Mouse (Mus musculus) CH12.LX (cell line): ENCODE measurements around the gene Rnf213. TPM values are rescaled to one million over a fixed set of nuclear protein-coding genes. Genes with fewer than 3 reads are reported as not detected.

Experiments
- DNase-seq: peaks from one replicate; pipeline ENCODE4 v3.0.0-alpha.2; 2013; ENCODE audit errors: extremely low read depth
- H3K27ac ChIP-seq: 2 replicates; pipeline ENCODE4 v1.5.1; 2012; ENCODE audit warnings: low read depth, mild to moderate bottlenecking, control low read depth, moderate library complexity; ENCODE audit not compliant: insufficient read depth
- H3K27me3 ChIP-seq: replicated peaks from 2 replicates; pipeline ENCODE3; 2012; ENCODE audit warnings: inconsistent platforms
- H3K36me3 ChIP-seq, 2 experiments: replicated peaks in 1 of 2; 2 replicates each; pipeline versions ENCODE3 to v1.6.1; 2012; ENCODE audit warnings: inconsistent platforms in 1 of 2, low read length in 1 of 2, mild to moderate bottlenecking in 1 of 2, mixed read lengths in 1 of 2, moderate library complexity in 1 of 2; ENCODE audit not compliant: control insufficient read depth in 1 of 2, insufficient read depth in 1 of 2
- H3K4me1 ChIP-seq, 2 experiments: 2 replicates each; pipeline ENCODE4 v1.6.1; 2012; ENCODE audit warnings: inconsistent platforms in 1 of 2, moderate library complexity in 1 of 2; ENCODE audit not compliant: insufficient read depth in 2 of 2, control insufficient read depth in 1 of 2
- H3K4me2 ChIP-seq: 2 replicates; pipeline ENCODE4 v1.6.1; 2012; ENCODE audit warnings: low read depth, mild to moderate bottlenecking, control low read depth; ENCODE audit not compliant: poor library complexity, insufficient read depth, severe bottlenecking
- H3K4me3 ChIP-seq, 3 experiments: fragments of 150-350 bp in 1 of 3; sonication (generic) in 1 of 3; replicated peaks in 1 of 3; 2 replicates each; pipeline versions ENCODE3 to v1.5.1; 2011 to 2012; ENCODE audit warnings: low read depth in 2 of 3, low read length in 2 of 3, mild to moderate bottlenecking in 2 of 3, moderate library complexity in 2 of 3, control low read depth in 1 of 3, improper control_type of control experiment in 1 of 3, inconsistent platforms in 1 of 3, mixed read lengths in 1 of 3; ENCODE audit not compliant: poor library complexity in 1 of 3
- H3K79me2 ChIP-seq: replicated peaks from 2 replicates; pipeline ENCODE4 v1.6.1; 2012; ENCODE audit warnings: mild to moderate bottlenecking, moderate library complexity; ENCODE audit not compliant: control insufficient read depth, poor library complexity, insufficient read depth, severe bottlenecking; ENCODE audit errors: extremely low read depth
- H3K9ac ChIP-seq: 2 replicates; pipeline ENCODE4 v1.6.1; 2012; ENCODE audit warnings: low read depth, mild to moderate bottlenecking, control low read depth, moderate library complexity; ENCODE audit not compliant: insufficient read depth
- H3K9me3 ChIP-seq: replicated peaks from 2 replicates; pipeline ENCODE3; 2012; ENCODE audit warnings: low read length, inconsistent platforms, mixed read lengths
- BHLHE40 ChIP-seq: IDR thresholded peaks from 2 replicates; pipeline ENCODE4 v1.6.1; 2011; ENCODE audit warnings: mild to moderate bottlenecking, low read depth, low read length, improper control_type of control experiment
- CHD1 ChIP-seq: IDR thresholded peaks from 2 replicates; pipeline ENCODE4 v1.6.1; 2012; ENCODE audit warnings: low read depth, low read length, improper control_type of control experiment, inconsistent platforms
- CTCF ChIP-seq, 2 experiments: IDR thresholded peaks in 1 of 2; conservative IDR thresholded peaks in 1 of 2; 2 replicates each; pipeline ENCODE4 v1.5.1; 2011 to 2012; ENCODE audit warnings: low read depth in 2 of 2, low read length in 2 of 2, improper control_type of control experiment in 1 of 2, inconsistent platforms in 1 of 2, mild to moderate bottlenecking in 1 of 2, moderate library complexity in 1 of 2
- IRF4 ChIP-seq: IDR thresholded peaks from 2 replicates; pipeline ENCODE4 v1.6.1; 2014; ENCODE audit warnings: low read depth, mild to moderate bottlenecking, inconsistent platforms, low read length, improper control_type of control experiment
- MAZ ChIP-seq: IDR thresholded peaks from 2 replicates; pipeline ENCODE4 v1.6.1; 2012; ENCODE audit warnings: low read depth, mild to moderate bottlenecking, inconsistent platforms, low read length, improper control_type of control experiment, moderate library complexity
- MEF2A ChIP-seq: IDR thresholded peaks from 2 replicates; pipeline ENCODE4 v1.6.1; 2014; ENCODE audit warnings: low read depth, mild to moderate bottlenecking, inconsistent platforms, low read length, improper control_type of control experiment, borderline replicate concordance
- MYC ChIP-seq: IDR thresholded peaks from 2 replicates; pipeline ENCODE4 v1.6.1; 2011; ENCODE audit warnings: low read depth, mild to moderate bottlenecking, improper control_type of control experiment, low read length
- NELFE ChIP-seq: IDR thresholded peaks from 2 replicates; pipeline ENCODE4 v1.6.1; 2011; ENCODE audit warnings: low read depth, low read length, improper control_type of control experiment
- PAX5 ChIP-seq: IDR thresholded peaks from 2 replicates; pipeline ENCODE4 v1.6.1; 2012; ENCODE audit warnings: low read length, inconsistent platforms, mixed read lengths
- POLR2AphosphoS2 ChIP-seq: IDR thresholded peaks from 2 replicates; pipeline ENCODE4 v1.6.1; 2011; ENCODE audit warnings: low read depth, low read length, improper control_type of control experiment
- RAD21 ChIP-seq: IDR thresholded peaks from 2 replicates; pipeline ENCODE4 v1.6.1; 2011; ENCODE audit warnings: low read depth, mild to moderate bottlenecking, low read length, improper control_type of control experiment, moderate library complexity
- RCOR1 ChIP-seq: conservative IDR thresholded peaks from 2 replicates; pipeline ENCODE4 v1.6.1; 2012; ENCODE audit warnings: low read depth, mild to moderate bottlenecking, inconsistent platforms, low read length, improper control_type of control experiment
- TBP ChIP-seq: conservative IDR thresholded peaks from 2 replicates; pipeline ENCODE4 v1.6.1; 2011; ENCODE audit warnings: low read depth, low read length, improper control_type of control experiment
- USF1 ChIP-seq: IDR thresholded peaks from 2 replicates; pipeline ENCODE4 v1.6.1; 2014; ENCODE audit warnings: low read depth, mild to moderate bottlenecking, inconsistent platforms, low read length, improper control_type of control experiment
- USF2 ChIP-seq: conservative IDR thresholded peaks from 2 replicates; pipeline ENCODE4 v1.6.1; 2011; ENCODE audit warnings: low read depth, low read length, improper control_type of control experiment
- ZKSCAN1 ChIP-seq: IDR thresholded peaks from 2 replicates; pipeline ENCODE4 v1.6.1; 2012; ENCODE audit warnings: low read depth, inconsistent platforms, low read length, improper control_type of control experiment, borderline replicate concordance
- ZMIZ1 ChIP-seq: IDR thresholded peaks from 2 replicates; pipeline ENCODE4 v1.6.1; 2012; ENCODE audit warnings: low read depth, mild to moderate bottlenecking, inconsistent platforms, low read length, improper control_type of control experiment
- dilution Hi-C: fragments of 300-500 bp; cut with MboI; formaldehyde crosslinking; loops from 2 replicates; pipeline ENCODE4 v1.14.3; 2020; ENCODE audit warnings: low sequenced_read_pairs; ENCODE audit not compliant: extremely low pct_unique_long_range_greater_than_20kb, extremely low pct_ligation_motif_present
- in situ Hi-C: fragments of 300-500 bp; cut with MboI; formaldehyde crosslinking; loops from 3 replicates; pipeline ENCODE4 v1.14.3; 2019; ENCODE audit warnings: low sequenced_read_pairs, low pct_ligation_motif_present, low pct_unique_long_range_greater_than_20kb, mixed read lengths
- polyA plus RNA-seq: library from polyadenylated mRNA; unstranded; fragments of >175 nt; gene quantifications from 2 replicates; pipeline ENCODE4 v1.2.1, GENCODE M21; 2012; ENCODE audit warnings: low read depth; ENCODE audit not compliant: insufficient read length
- total RNA-seq, 2 experiments: library from RNA; depleted of rRNA; stranded (reverse); fragments of 300-350 nt in 1 of 2; fragments of >200 nt in 1 of 2; gene quantifications; 2 replicates each; pipeline ENCODE4 v1.2.3; 2012 to 2014

The Rnf213 gene
- total and polyA plus RNA-seq, 3 experiments: 4.2 to 23.2 (median 11.2) TPM

- dilution Hi-C loops (no loop called here), in situ Hi-C loops (no loop called here)
- no peaks in the 10 kb centered on the region for H3K4me1 ChIP-seq
- no peak overlapping the region for H3K9ac ChIP-seq
- H3K27me3 ChIP-seq: no peaks in the 10 kb centered on the region
- no peaks in the 10 kb centered on the region for H3K79me2 ChIP-seq
- H3K4me2 ChIP-seq: no peak overlapping the region
- no peak overlapping the region for H3K27ac ChIP-seq
- H3K4me3 ChIP-seq: no peak overlapping the region
- TF ChIP-seq IRF4: no peak
- peaks cover 75 to 79% of the 10 kb centered on the region in 2 experiments for H3K36me3 ChIP-seq
- no peak for DNase-seq
- no peaks in the 10 kb centered on the region for H3K9me3 ChIP-seq
These were observed 63.2 kb downstream of the Rnf213 start for GRCm38 (mm10) chr11:119456097-119456496.

GRCm38 (mm10) chr11:119477876-119478275, 85.0 kb downstream of the Rnf213 start:
- in situ Hi-C loops: no loop called here
- H3K4me3 ChIP-seq: no peak overlapping the region
- peaks cover 78 to 88% of the 10 kb centered on the region in 2 experiments for H3K36me3 ChIP-seq
- TF ChIP-seq MEF2A (no peak), BHLHE40 (no peak), ZKSCAN1 (no peak), RAD21 (no peak), PAX5 (no peak), IRF4 (no peak), CTCF (conservative IDR thresholded peaks at IDR 0.05 in 1 of 2, IDR thresholded peaks at IDR 0.05 in 1 of 2; ENCODE audit: low read depth in 2 of 2, low read length in 2 of 2) (no peak), TBP (no peak), NELFE (no peak), CHD1 (no peak), POLR2AphosphoS2 (no peak), MYC (no peak), MAZ (no peak), USF2 (no peak), ZMIZ1 (no peak), RCOR1 (no peak), USF1 (no peak)
- H3K79me2 ChIP-seq: no peaks in the 10 kb centered on the region
- no peaks in the 10 kb centered on the region for H3K9me3 ChIP-seq
- H3K4me1 ChIP-seq: no peaks in the 10 kb centered on the region
- H3K27me3 ChIP-seq: no peaks in the 10 kb centered on the region
- H3K27ac ChIP-seq: no peak overlapping the region
- no peak overlapping the region for H3K4me2 ChIP-seq
- no peak for DNase-seq
- no peak overlapping the region for H3K9ac ChIP-seq
- dilution Hi-C loops: no loop called here
